Mouse (Mus musculus) adrenal gland, postnatal 14 days (tissue): ENCODE results near the gene Gm20671. TPM values are rescaled to one million over a fixed set of nuclear protein-coding genes. Genes with fewer than 3 reads are reported as not detected.
"Not testable (repeated sequence)": the region's sequence is repeated elsewhere in the genome, so short reads cannot be mapped to it uniquely, and the experiment has no call there.

ENCODE experiments used
- DNase-seq: peaks from one replicate; pipeline ENCODE4 v3.0.0; 2021; ENCODE audit warnings: mixed read lengths
- total RNA-seq: library from RNA; stranded (reverse); gene quantifications from 2 replicates; pipeline ENCODE4 v1.2.3, GENCODE M21; 2021

Gene Gm20671
- total RNA-seq, 1 experiment from 2014 or later: not detected

DNA sequence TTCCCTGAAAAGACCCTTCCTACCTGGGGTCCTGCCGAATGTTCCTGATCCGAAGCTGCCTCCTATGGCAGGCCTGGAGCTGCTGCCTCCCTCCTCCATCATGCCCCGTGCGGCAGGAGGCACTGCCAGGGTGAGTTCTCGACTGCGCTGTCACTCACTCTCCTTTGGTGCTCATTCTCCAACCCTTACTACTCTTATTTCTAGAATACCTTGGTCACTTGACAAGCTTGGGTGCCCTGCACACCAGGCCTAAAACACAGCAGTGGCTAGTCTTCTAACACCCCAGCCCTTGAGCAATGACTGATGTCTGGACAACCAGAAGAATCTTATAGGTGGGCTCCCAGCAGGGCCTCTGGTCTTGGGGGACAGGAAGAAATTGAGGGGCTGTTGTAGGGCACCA, 93.0 kb downstream of the Gm20671 start:
- not testable (repeated sequence) for DNase-seq

DNA sequence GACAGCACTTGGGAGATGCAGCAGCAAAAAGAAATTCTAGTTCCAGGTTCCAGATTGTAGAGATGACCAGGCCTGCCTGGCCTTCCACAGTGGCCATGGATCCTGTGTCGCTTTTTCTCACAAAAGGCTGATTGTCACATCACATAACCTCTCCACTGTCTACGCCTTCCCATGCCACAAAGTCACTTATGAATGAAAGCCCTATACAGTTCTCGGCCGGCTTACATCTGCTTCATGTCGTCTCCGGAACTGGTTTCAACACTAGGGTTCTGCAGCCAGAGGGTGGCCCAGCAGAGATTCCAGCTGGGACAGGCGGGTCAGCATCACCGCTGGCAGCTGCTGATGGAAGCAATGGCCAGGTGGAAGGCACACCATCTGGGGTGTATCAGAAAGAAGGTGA, 98.1 kb downstream of the Gm20671 start:
- DNase-seq: peak; percentile 2

DNA sequence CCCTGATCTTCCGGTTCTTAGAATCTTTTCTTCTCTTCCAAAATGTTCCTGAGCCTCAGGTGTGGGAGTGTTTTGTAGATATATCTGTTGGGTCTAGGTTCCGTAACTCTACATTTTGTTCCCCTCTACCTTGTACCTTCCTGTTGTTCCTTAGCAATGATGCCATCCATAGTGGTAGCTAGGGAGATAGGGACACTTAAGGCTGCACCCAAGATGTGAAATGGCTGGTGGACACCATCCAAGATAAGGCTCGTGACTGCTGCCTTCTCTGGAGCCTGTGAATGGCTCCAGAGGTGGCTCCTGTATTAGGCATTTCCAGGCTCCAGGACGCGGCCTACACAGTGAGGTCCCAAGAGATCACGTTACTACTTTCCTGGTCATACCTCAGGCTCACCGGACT, 98.6 kb downstream of the Gm20671 start:
- DNase-seq: no peak

DNA sequence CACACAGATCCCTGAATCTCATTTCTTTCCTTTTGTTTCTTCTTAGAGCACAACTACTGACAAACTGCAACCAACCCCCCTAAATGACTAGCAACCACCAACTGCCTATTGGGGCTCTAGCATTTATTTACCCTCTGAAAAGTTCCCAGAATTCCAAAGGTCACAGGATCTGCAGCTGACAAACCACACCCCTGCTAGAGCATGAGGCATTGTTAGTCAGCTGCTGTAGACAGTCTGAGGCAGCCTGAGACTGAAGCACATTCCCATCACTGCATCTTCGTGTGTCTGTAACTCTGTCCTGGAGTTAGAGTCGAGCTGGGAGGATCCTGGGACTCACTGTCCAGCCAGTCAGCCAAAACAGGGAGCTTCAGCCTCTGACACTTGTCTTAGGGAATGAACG, 101.5 kb downstream of the Gm20671 start:
- DNase-seq: peak; percentile 3

DNA sequence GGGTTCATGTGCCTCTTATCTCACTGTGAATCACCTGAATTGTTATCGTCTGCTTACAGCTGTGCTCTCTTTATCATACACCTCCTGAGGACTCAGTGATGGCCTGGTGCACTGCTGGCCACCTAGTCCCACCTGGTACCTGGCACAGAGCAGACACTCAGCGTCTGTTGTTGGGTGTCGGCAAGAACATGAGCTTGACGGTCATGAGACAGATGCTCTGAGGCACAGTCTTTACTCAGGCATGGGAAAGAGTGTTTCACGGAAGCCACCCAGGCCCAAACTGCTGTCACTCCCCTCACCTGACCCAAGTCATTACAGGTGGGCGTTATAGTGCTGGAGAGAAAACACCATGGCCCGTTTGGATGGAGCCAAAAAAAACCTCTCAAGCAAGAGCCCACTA, 102.9 kb downstream of the Gm20671 start:
- DNase-seq: no peak

GRCm38 (mm10) chr5:32722711-32723110, 104.2 kb downstream of the Gm20671 start:
- DNase-seq: not testable (repeated sequence)

GRCm38 (mm10) chr5:32722263-32722662, 104.6 kb downstream of the Gm20671 start:
- no peak for DNase-seq

DNA sequence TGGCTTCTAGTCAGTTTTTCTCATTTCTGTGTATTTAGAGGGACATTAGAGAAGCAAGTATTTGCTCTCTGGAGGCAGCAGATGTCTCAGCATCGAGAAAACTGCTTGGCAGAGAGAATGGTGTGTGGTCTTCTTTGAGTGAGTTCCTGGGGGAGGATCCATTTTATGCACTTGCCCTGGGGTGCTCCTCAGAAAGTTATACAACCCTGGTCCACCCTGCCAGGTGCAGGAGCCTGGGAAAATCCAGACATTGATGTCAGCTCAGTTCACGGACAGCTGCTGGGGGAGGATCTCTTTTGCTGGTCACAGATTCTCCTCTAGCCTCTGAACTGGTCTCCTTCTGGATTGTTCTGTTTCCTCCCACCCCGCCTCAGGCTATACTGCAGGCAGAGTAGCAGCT, 105.6 kb downstream of the Gm20671 start:
- no peak for DNase-seq

DNA sequence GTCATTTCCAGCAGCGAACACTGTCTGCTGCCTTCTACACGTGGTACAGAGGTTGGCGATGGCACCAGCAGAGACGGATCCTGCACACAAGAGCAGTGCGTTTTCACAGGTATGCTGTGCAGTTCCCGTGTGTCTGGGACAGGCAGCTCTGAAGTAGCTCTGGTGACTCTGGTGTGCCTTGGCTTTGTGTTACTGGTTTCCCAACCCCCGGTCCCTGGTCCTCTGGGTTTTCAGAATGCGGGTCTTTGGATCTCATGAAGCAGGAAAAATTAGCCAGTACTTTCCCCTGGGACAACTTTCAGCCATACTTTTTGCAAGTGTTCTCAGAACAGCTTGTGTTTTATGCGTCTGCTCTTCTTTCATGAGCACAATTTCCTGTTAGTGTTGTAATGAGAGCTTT, 106.5 kb downstream of the Gm20671 start:
- peak; percentile 36 for DNase-seq

- no peak for DNase-seq
Measured at GRCm38 (mm10) chr5:32718916-32719315, 108.0 kb downstream of the Gm20671 start.

GRCm38 (mm10) chr5:32717726-32718125, 109.2 kb downstream of the Gm20671 start:
- DNase-seq: no peak

DNA sequence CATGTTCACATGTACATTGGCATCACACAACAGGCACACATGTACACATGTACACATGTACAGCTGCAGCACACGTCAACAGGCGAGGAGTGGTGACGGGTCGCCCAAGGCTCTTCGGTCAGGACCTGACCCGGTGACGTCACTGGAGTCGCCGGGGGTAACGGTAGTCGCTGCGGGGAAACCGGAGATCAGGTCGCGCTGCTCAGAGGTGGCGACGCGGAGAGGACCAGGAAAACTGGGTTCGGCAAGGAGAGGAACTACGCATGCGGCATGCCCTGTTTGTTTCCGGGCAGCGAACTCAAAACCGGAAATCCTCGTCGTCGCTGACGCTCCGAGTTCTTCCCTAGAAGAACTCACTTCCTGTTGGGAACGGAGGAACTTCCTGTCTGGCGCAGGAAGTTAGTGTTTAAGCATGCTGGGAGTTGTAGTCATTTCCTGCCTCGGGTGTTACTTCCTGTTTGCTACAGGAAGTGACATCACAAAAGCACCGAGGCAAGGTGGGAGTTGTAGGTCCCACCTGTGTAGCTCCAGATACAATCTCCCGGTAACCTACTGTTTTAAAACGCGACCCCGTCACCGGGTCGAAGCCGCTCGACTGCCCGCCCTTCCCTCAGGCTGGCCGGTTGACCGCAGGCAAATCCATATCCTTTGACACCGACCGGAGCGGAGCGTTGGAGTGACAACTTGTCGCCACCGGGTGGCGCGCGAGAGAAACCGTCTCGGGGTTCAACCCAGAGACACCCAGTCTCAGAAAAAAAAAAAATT, 113.0 kb downstream of the Gm20671 start:
- DNase-seq: peak; percentile 90

- no peak for DNase-seq
Measured at GRCm38 (mm10) chr5:32713042-32713702, 113.7 kb downstream of the Gm20671 start.

- DNase-seq: no peak
Measured at GRCm38 (mm10) chr5:32712221-32713041, 114.5 kb downstream of the Gm20671 start.

- no peak for DNase-seq
Measured at GRCm38 (mm10) chr5:32711485-32711884, 115.4 kb downstream of the Gm20671 start.

DNA sequence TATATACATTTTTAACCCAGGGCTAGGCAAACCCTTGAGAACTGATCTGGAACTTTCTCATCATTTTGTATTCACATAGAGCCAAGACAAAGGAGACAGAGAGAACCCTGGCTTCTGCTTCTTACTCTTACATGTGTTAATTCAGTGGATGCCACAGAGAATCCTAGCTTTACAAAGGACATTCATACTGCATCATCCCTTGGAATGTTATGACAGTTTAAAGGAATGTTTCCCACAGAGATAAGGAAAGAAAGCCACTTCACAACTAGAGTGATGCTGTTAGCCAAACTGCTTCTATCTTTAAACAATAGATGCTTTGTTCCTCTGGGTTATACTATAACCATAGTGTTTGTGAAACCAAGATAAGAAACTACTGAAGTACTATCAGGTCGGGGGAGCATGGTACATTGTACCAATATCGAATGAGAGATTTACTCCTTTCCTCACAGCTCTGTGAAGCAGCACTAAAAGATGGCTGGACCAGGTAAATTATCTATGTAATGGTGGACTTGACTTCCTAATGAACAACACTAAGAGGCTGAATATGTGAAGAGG, 120.6 kb downstream of the Gm20671 start:
- no peak for DNase-seq

DNA sequence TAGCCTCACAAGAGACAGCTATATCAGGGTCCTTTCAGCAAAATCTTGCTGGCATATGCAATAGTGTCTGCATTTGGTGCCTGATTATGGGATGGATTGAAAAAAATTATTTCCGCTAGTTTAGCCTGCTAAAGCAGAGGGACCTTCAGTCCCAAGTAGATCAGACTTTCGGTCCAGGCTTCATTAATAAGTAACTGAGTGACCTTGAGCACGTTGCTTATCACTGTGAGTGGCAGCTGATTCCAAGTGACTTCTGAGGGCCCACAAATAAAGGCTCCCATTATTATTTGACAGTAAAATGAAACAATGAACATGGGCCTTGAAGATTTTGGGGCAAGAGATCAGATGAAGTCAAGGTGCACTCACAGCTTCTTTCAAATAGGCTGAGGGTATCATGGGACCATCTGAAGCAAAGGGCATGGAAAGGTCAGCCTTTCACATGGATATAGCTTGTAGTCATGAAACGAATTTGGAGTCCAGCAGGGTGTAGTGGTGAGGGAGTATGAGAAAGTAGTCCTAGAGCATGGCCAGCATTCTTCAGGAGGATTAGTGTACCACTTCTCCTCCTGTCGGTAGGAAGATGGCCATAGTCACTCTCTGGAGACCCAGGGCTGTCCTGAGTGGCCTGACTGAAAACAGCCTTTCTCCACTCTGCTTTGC, 129.6 kb downstream of the Gm20671 start:
- DNase-seq: no peak

GRCm38 (mm10) chr5:32693411-32693810, 133.5 kb downstream of the Gm20671 start:
- no peak for DNase-seq
